In the genomic region with DNA sequence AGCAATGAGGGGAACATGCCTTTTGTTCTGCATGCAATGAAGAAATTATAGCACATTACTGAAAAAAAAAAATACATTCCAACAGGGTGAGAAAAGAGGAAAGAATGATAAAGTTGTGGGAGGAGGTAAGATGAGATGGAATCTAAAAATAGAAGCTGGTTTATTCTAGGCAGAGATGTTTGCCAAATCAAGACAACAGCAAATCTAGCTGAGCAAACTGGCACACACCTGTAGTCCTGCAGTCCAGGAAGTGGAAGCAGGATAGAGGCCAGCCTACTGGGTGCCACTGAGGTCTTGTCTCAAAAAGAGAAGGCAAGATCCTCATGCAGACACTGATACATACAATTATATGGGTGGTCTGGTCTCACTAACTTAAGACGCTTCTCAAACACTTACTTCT, we compare ENCODE assay signal across 28 mouse cellular contexts. TPM values are rescaled to one million over a fixed set of nuclear protein-coding genes. Genes with fewer than 3 reads are reported as not detected.
DNase-seq lines count a peak whose midpoint lies in the region; ATAC-seq and TF ChIP-seq lines count a peak whose summit lies in the region.
"Had no signal": no experiment of that assay in that cellular context is flagged by ENCODE, and none has a peak within 500 bp of the region (broad histone marks: within the 10 kb centered on the region; RNA-seq: fewer than 3 reads in every experiment).

No protein-coding gene starts in this region.

- no peaks in the 10 kb centered on the region for H3K27me3 ChIP-seq in Patski
- no peaks in the 10 kb centered on the region for H3K27me3 ChIP-seq in lung, postnatal 0 days (replicated peaks; ENCODE audit: insufficient read depth, low read length)
- H3K27me3 ChIP-seq: embryonic facial prominence, embryonic 13.5 days; forebrain, embryonic 12.5 days; forebrain, embryonic 15.5 days; heart, embryonic 13.5 days; hindbrain, embryonic 12.5 days had no signal

- CTCF ChIA-PET in Patski (lab: Charles Lee), result no interaction called here

- WGBS in lung, postnatal 0 days, result 94% methylated on average over 1 of the region's 1 CpGs

- H3K36me3 ChIP-seq in lung, postnatal 0 days (ENCODE audit: insufficient read depth, low read length), result no peaks in the 10 kb centered on the region
- H3K36me3 ChIP-seq: embryonic facial prominence, embryonic 10.5 days; embryonic facial prominence, embryonic 13.5 days; forebrain, embryonic 12.5 days; forebrain, embryonic 15.5 days; heart, embryonic 10.5 days; heart, embryonic 13.5 days; hindbrain, embryonic 12.5 days had no signal

- H3K4me3 ChIP-seq in lung, postnatal 0 days (ENCODE audit: low read depth, low read length), result no peak overlapping the region
- H3K4me3 ChIP-seq: embryonic facial prominence, embryonic 10.5 days; embryonic facial prominence, embryonic 13.5 days; erythroblast, embryonic 14.5 days; forebrain, embryonic 12.5 days; forebrain, embryonic 15.5 days; heart, adult 2 months; heart, embryonic 10.5 days; heart, embryonic 13.5 days; hindbrain, embryonic 12.5 days had no signal

- no peak for TF ChIP-seq CTCF in Patski (IDR thresholded peaks at IDR 0.05)
- TF ChIP-seq CTCF in lung, postnatal 0 days (IDR thresholded peaks at IDR 0.05), result no peak

- intact Hi-C loops in heart, postnatal 36 days (cut with DNase I), result no loop called here

- ATAC-seq in frontal cortex, adult (ENCODE audit: low TSS enrichment), result peak; percentile 27; the same call in 1 of the 2 replicates
- peak; percentile 31 for ATAC-seq in Patski
- no peak for ATAC-seq in lung, postnatal 0 days
- ATAC-seq: CD4-positive, CD25-positive, alpha-beta regulatory T cell, adult 4 months; forebrain, embryonic 15.5 days; hindbrain, postnatal 0 days; inflammation-experienced regulatory T-cells, adult 6 months; intestine, embryonic 16.5 days had no signal

- H3K4me2 ChIP-seq in lung, postnatal 0 days (replicated peaks; ENCODE audit: low read depth, low read length), result no peak overlapping the region
- H3K4me2 ChIP-seq: embryonic facial prominence, embryonic 13.5 days; forebrain, embryonic 12.5 days; forebrain, embryonic 15.5 days; heart, embryonic 13.5 days; hindbrain, embryonic 12.5 days had no signal

- no peak overlapping the region for H3K27ac ChIP-seq in lung, postnatal 0 days (ENCODE audit: low read length)
- H3K27ac ChIP-seq: embryonic facial prominence, embryonic 10.5 days; embryonic facial prominence, embryonic 13.5 days; forebrain, embryonic 12.5 days; forebrain, embryonic 15.5 days; heart, adult 2 months; heart, embryonic 10.5 days; heart, embryonic 13.5 days; hindbrain, embryonic 12.5 days; hindbrain, postnatal 0 days had no signal

- no peak for TF ChIP-seq EP300 in lung, postnatal 0 days (IDR thresholded peaks at IDR 0.05)

- H3K9me3 ChIP-seq in lung, postnatal 0 days (ENCODE audit: low read length), result no peaks in the 10 kb centered on the region
- H3K9me3 ChIP-seq: embryonic facial prominence, embryonic 10.5 days; embryonic facial prominence, embryonic 13.5 days; forebrain, embryonic 12.5 days; forebrain, embryonic 15.5 days; heart, embryonic 10.5 days; heart, embryonic 13.5 days; hindbrain, embryonic 12.5 days had no signal

- no peaks in the 10 kb centered on the region for H3K4me1 ChIP-seq in lung, postnatal 0 days (ENCODE audit: insufficient read depth, low read depth, low read length)
- H3K4me1 ChIP-seq: embryonic facial prominence, embryonic 10.5 days; embryonic facial prominence, embryonic 13.5 days; forebrain, embryonic 12.5 days; forebrain, embryonic 15.5 days; heart, embryonic 10.5 days had no signal

- POLR2A ChIA-PET in Patski (lab: Charles Lee), result no interaction called here

- in situ Hi-C loops in Patski (cut with MboI; ENCODE audit: low pct_unique_long_range_greater_than_20kb), result loop anchor here (25.0 kb wide), 1 partner anchor 864 kb away; no protein-coding TSS in a partner anchor

- H3K9ac ChIP-seq in lung, postnatal 0 days (replicated peaks; ENCODE audit: low read depth), result no peak overlapping the region
- H3K9ac ChIP-seq: embryonic facial prominence, embryonic 13.5 days; forebrain, embryonic 12.5 days; forebrain, embryonic 15.5 days; heart, embryonic 13.5 days; hindbrain, embryonic 12.5 days had no signal

- peak; percentile 35 for DNase-seq in cerebellum, adult 11-12 months
- no peak for DNase-seq in cerebellum, postnatal 4 days (ENCODE audit: low spot score in 2 of 2)
- DNase-seq in frontal cortex, postnatal 25 days (ENCODE audit: low spot score in 2 of 2), result no peak
- DNase-seq in 3T3-L1 (ENCODE audit: low read depth, low spot score) (peak; percentile 54), Patski (ENCODE audit: low read depth, low spot score) (no peak)
- DNase-seq in heart, postnatal 36 days, result no peak
- DNase-seq in lung, postnatal 0 days (ENCODE audit: low spot score), result no peak
- DNase-seq: adrenal gland, postnatal 10 days; adrenal gland, postnatal 36 days; gastrocnemius, postnatal 10 days; gastrocnemius, postnatal 36 days; heart, adult 2 months; heart, postnatal 14 days; kidney, adult 18-20 months; kidney, adult 9 months had no signal

RNA-seq across cellular contexts. Expression of a gene that starts 17.4 kb away (rescaled TPM):
- polyA plus RNA-seq in Patski (2021), result 5.0 TPM
- total RNA-seq in heart, postnatal 36 days (2021), result 1 to 10 TPM; 2.3 to 3.0 TPM
- 0.60 and 1.0 TPM in 2 replicates for polyA plus RNA-seq in lung, postnatal 0 days (2015; fragmentation: Nextera tagmentation; extraction: Ambion mirVana)
- polyA plus RNA-seq: erythroblast, embryonic 14.5 days had no signal

Comparison
In these comparisons a context has a peak if more than half of its experiments do, and no peak if none do; other contexts are left out.
1. DNase-seq: peak in cerebellum, adult 11-12 months (single experiment) and 3T3-L1 (single experiment); none in cerebellum, postnatal 4 days (0 of 2), frontal cortex, postnatal 25 days (0 of 2), Patski (single experiment), heart, postnatal 36 days (0 of 2) and lung, postnatal 0 days (single experiment).